Mouse (Mus musculus): ENCODE data around the gene Thumpd2.

- TF ChIP-seq POLR2A (IDR thresholded peaks at IDR 0.05; ENCODE audit: insufficient read depth, low read depth, low read length) (no peak), EP300 (IDR thresholded peaks at IDR 0.05; ENCODE audit: insufficient read depth, low read depth, low read length) (no peak), CTCF (IDR thresholded peaks at IDR 0.05) (no peak)
These were observed 32.9 kb downstream of the Thumpd2 start for GRCm38 (mm10) chr17:81031830-81032442.
